Mouse (Mus musculus) colon, adult 2 months (tissue): ENCODE data around the gene Arhgap10. TPM values are rescaled to one million over a fixed set of nuclear protein-coding genes. Genes with fewer than 3 reads are reported as not detected.

ENCODE experiments used
- polyA plus RNA-seq: library from polyadenylated mRNA; depleted of rRNA; stranded (reverse); fragments of >200 nt; gene quantifications from 2 replicates; pipeline ENCODE4 v1.2.3, GENCODE M21; 2012; rRNA removed

The Arhgap10 gene
- polyA plus RNA-seq: 7.0 and 7.3 TPM in 2 replicates

GRCm38 (mm10) chr8:77517301-77518200 lies at the start of gene Arhgap10:
Gene Arhgap10, minus strand, starts transcription at chr8:77517953.

GRCm38 (mm10) chr8:77549121-77549706 lies 31.5 kb upstream of the Arhgap10 start, which contains the start of gene Prmt9:
Gene Prmt9, plus strand, starts transcription at chr8:77549397.

Other genes starting within 250 kb of the Arhgap10 start
- 4.2 and 6.0 TPM in 2 replicates for gene Prmt9, start 31.4 kb upstream of the Arhgap10 start, polyA plus RNA-seq
- gene Tmem184c, start 92.7 kb upstream of the Arhgap10 start, polyA plus RNA-seq: 2.0 and 2.5 TPM in 2 replicates
- gene Ednra, start 206.5 kb upstream of the Arhgap10 start, polyA plus RNA-seq: 6.2 and 6.5 TPM in 2 replicates